Mouse (Mus musculus): ENCODE measurements around the gene Spag8. TPM values are rescaled to one million over a fixed set of nuclear protein-coding genes. Genes with fewer than 3 reads are reported as not detected.

Spag8 gene
- 2.9 and 3.2 TPM in 2 replicates for polyA plus RNA-seq (2012; rRNA removed)

DNA sequence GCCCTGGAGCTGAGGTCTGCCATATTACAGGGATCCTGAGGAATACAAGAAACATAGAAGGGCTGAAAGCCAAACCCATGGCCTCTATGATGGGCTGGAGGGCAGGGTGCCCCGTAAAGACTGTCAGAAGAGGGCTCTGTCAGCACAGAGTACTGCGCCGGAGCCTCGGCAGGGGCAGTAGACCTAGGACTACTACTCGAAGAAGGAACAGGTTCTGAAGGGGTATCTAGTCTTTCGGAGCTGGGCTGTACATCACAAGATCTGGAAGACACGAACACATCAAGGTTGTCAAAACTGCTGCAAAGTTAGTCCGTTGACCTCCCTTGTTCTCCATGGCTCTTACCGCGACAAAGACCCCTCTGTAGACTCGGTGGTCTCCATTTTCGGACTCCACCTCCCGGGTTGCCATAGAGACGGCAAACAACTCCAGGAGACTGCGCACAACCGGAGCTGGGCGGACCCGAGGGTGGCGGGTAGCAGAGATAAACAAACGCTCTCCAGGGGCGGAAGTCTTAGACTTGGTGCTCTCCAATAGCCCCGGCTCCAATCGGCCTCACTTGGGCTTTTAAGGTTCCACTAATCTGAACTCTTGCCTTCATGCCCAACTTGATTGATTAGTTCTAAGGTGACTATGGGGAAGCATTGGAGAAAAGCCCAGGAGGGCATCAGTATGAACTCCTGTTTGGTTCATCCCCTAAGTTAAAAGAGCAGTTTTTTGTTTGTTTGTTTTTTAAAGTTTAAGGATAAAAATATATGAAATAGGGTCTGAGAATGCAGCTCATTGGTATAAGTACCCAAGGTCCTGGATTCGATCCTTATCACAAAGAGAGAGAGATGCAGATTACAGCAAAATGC, at the start of gene Spag8:
Spag8 (minus strand) TSS at position 434 of the 855 bp plus-strand sequence.

DNA sequence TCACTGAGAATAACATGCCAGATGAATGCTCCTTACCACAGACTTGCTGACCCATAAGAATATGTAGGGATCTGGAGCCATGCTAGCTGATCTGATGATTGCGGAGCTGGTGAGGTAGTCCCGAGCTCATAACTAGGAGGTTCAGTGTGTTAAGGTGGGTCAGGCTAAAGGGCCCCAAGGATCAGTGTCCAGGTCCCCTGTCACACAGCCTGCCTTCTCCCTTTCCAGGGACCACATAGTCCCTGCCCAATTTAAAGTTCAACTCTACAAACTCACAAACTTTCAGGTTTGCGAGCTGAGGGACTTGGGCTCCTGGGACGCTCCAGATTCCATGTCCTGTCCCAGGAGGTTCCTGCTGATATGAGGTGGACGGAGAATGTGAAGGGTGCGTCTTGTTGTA, 47.3 kb upstream of the Spag8 start, which contains the start of gene Olfr70:
Olfr70 (minus strand) TSS at position 101 of the 400 bp plus-strand sequence.

DNA sequence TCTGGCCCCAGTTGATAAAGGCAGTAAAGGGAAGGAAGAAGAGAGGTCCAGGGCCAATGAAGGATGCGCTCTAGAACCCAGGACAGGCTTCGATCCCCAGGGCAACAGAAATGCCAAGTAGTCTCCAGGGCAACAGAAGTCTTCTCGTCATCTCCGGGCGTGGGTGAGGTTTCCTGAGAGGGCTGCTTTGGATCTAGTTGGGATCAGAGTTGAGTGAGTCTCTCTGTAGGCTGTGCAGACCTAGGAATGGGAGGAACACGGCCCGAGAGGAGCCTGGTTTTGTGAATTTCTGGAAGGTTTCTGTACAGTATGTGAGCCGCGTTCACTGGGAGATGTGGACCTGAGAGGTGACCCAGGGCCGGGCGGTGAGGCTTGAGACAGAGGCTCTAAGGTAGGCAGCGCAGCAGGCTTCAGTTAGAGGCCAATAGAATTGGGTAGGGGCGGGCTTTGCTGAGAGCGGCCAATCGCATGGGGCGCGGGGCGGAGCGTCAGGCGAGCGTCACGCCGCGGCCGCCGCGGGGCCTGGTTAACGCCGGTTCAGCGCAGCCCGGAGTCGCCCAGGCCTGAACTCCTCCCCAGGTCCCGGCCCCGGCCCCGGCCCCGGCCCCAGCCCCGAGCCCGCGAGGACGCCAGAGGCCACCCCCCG, 15.5 kb upstream of the Spag8 start, which contains the start of the genes Tmem8b and Fam221b:
Tmem8b (plus strand) TSS at position 190 of the 646 bp plus-strand sequence.
Fam221b (minus strand) TSS at position 364 of the 646 bp plus-strand sequence.

DNA sequence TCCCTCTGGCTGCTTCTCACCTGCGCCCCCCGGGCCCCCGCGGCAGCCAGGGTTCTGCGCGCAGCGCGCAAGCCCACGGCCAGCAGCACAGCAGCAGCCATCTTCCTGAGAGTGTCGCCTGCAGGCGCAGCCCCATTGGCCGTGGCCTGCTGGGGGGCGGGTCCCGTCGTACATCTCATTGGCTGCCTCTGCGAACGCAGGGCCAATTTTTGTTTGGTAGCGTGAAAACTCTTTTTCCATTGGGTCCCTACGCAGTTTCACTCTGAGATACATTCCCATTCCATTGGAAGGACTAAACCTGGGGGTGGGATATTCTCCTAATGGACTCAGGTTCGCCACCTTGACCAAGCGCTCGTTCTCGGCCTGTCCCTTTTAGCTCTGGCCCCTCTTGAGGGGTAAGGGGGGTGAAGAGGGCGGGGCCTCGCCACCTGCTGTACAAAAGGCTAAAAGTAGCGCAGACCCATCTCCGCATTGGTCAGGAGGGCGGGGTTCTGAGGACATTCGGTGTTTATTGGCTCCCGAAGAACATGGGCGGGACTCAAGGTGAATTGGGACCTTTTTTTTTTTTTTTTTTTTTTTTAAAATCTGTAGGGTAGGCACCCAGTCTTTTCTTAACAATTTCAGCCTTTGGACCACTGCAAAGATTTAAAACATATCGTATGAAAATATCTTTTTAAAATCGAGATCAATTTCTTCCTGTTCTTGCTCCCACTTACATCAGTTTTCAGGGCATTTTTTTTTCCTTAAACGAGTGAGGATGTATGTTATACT, 3.1 kb upstream of the Spag8 start, which contains the start of gene Hint2:
Hint2 (minus strand) TSS at position 128 of the 771 bp plus-strand sequence.

DNA sequence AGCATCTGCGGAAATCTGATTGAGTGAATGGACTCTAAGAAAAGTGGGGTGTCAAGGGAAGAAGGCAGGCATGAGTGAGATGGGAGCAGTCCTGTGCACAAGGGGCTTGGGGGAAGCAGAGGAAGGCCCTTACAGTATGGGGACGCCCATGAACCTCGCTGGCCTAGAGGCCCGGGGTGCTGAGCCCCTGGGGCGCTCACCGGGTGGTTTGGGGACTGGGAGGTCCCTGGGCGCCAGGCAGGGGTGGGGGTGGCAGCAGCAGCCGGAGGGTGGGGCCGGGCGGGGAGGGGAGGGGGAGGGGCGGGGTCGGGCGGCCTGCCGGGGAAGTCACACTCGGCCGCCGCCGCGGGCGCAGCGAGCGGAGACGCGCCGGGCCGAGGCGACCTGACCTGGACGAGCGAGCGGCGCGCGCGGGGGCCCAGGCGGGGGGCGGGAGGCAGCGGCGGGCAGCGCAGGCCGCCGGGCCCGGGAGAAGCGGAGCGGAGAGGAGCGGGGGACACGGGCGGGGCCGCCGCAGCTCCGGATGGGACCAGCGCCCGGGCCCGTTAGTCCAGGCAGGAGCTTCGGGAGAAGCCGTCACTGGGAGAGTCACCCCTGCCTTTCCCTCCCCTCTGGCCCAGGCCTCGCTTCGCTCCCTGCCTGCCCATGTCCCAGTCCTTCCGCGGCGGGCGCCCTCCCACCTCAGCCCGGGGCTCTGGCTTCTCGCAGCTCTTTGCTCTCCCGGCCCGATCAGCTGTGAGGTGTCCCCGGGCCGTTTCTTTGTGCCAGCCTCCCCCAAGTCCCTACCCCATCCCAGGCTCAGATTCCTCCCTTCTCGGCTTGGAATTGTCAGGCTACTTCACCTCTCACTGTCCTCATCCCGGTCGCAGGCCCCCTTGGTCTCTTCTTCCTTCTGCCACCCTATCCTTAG, 22.1 kb downstream of the Spag8 start, which contains the start of gene Npr2:
Npr2 (plus strand) TSS at position 890 of the 910 bp plus-strand sequence.

Other genes starting within 250 kb of the Spag8 start
- gene Fam166b, start 224.5 kb downstream of the Spag8 start, polyA plus RNA-seq (2012; rRNA removed) = 0.46 and 0.47 TPM in 2 replicates
- 43.3 and 45.3 TPM in 2 replicates for gene Tesk1, start 211.7 kb downstream of the Spag8 start, polyA plus RNA-seq (2012; rRNA removed)
- gene Cd72, start 199.0 kb downstream of the Spag8 start, polyA plus RNA-seq (2012; rRNA removed) = 0.35 and 0.38 TPM in 2 replicates
- gene Sit1, start 169.9 kb downstream of the Spag8 start, polyA plus RNA-seq (2012; rRNA removed) = not detected in 2 replicates
- gene Ccdc107, start 160.7 kb downstream of the Spag8 start, polyA plus RNA-seq (2012; rRNA removed) = 46.4 and 49.4 TPM in 2 replicates
- gene Arhgef39, start 153.9 kb downstream of the Spag8 start, polyA plus RNA-seq (2012; rRNA removed) = 41.5 and 64.0 TPM in 2 replicates
- gene Car9, start 146.6 kb downstream of the Spag8 start, polyA plus RNA-seq (2012; rRNA removed) = 0.37 and 1.3 TPM in 2 replicates
- gene Tpm2, start 129.8 kb downstream of the Spag8 start, polyA plus RNA-seq (2012; rRNA removed) = 83.2 and 109 TPM in 2 replicates
- 34.6 and 40.8 TPM in 2 replicates for gene Creb3, start 91.3 kb downstream of the Spag8 start, polyA plus RNA-seq (2012; rRNA removed)
- 52.5 and 57.8 TPM in 2 replicates for gene Tln1, start 90.9 kb downstream of the Spag8 start, polyA plus RNA-seq (2012; rRNA removed)
- gene Rgp1, start 74.9 kb downstream of the Spag8 start, polyA plus RNA-seq (2012; rRNA removed) = 42.0 and 62.0 TPM in 2 replicates
- 47.6 and 49.0 TPM in 2 replicates for gene Gba2, start 74.7 kb downstream of the Spag8 start, polyA plus RNA-seq (2012; rRNA removed)
- 0.10 and 0.17 TPM in 2 replicates for gene Msmp, start 69.1 kb downstream of the Spag8 start, polyA plus RNA-seq (2012; rRNA removed)
- gene Npr2, start 21.7 kb downstream of the Spag8 start, polyA plus RNA-seq (2012; rRNA removed) = 45.5 and 61.8 TPM in 2 replicates
- gene Hint2, start 2.9 kb upstream of the Spag8 start, polyA plus RNA-seq (2012; rRNA removed) = 53.7 and 54.7 TPM in 2 replicates
- 13.2 and 15.3 TPM in 2 replicates for gene Tmem8b, start 15.4 kb upstream of the Spag8 start, polyA plus RNA-seq (2012; rRNA removed)
- gene Fam221b, start 15.6 kb upstream of the Spag8 start, polyA plus RNA-seq (2012; rRNA removed) = 0.21 and 0.22 TPM in 2 replicates
- not detected in 2 replicates for gene Olfr70, start 47.2 kb upstream of the Spag8 start, polyA plus RNA-seq (2012; rRNA removed)
- gene Olfr71, start 56.7 kb upstream of the Spag8 start, polyA plus RNA-seq (2012; rRNA removed) = not detected in 2 replicates
- gene Hrct1, start 73.6 kb upstream of the Spag8 start, polyA plus RNA-seq (2012; rRNA removed) = 0.16 and 0.17 TPM in 2 replicates
- gene Spaar, start 76.4 kb upstream of the Spag8 start, polyA plus RNA-seq (2012; rRNA removed) = 0.02 and 0.06 TPM in 2 replicates
- not detected in 2 replicates for gene Olfr159, start 117.4 kb upstream of the Spag8 start, polyA plus RNA-seq (2012; rRNA removed)
- 0.16 TPM in 1 of 2 replicates, not detected in the other for gene Olfr156, start 170.3 kb upstream of the Spag8 start, polyA plus RNA-seq (2012; rRNA removed)
- 0.01 TPM in 1 of 2 replicates, not detected in the other for gene Olfr157, start 186.6 kb upstream of the Spag8 start, polyA plus RNA-seq (2012; rRNA removed)
- gene Olfr155, start 198.0 kb upstream of the Spag8 start, polyA plus RNA-seq (2012; rRNA removed) = not detected in 2 replicates
- 14.9 and 28.9 TPM in 2 replicates for gene Reck, start 221.9 kb upstream of the Spag8 start, polyA plus RNA-seq (2012; rRNA removed)

All from central nervous system, embryonic 11.5 days (tissue).